Mouse (Mus musculus): ENCODE results near the gene 2010003K11Rik. TPM values are rescaled to one million over a fixed set of nuclear protein-coding genes. Genes with fewer than 3 reads are reported as not detected.

2010003K11Rik gene
- total RNA-seq, 1 experiment from 2014 or later, result not detected

Other genes with a start within 250 kb of the 2010003K11Rik start
- 23.2 and 32.7 TPM in 2 replicates for gene Ssh3, start 229.4 kb downstream of the 2010003K11Rik start, total RNA-seq (2017)
- 6.0 and 6.6 TPM in 2 replicates for gene Ankrd13d, start 215.4 kb downstream of the 2010003K11Rik start, total RNA-seq (2017)
- gene Grk2, start 192.4 kb downstream of the 2010003K11Rik start, total RNA-seq (2017), result 147 and 234 TPM in 2 replicates
- 95.0 and 119 TPM in 2 replicates for gene Kdm2a, start 100.3 kb downstream of the 2010003K11Rik start, total RNA-seq (2017)
- gene Rhod, start 59.2 kb downstream of the 2010003K11Rik start, total RNA-seq (2017), result 2.4 and 2.7 TPM in 2 replicates
- gene Syt12, start 21.1 kb downstream of the 2010003K11Rik start, total RNA-seq (2017), result not detected in 2 replicates
- 1.2 TPM in 2 replicates for gene Pcx, start 11.9 kb upstream of the 2010003K11Rik start, total RNA-seq (2017)
- gene Lrfn4, start 117.1 kb upstream of the 2010003K11Rik start, total RNA-seq (2017), result 4.3 and 4.8 TPM in 2 replicates
- 17.1 and 24.6 TPM in 2 replicates for gene Rce1, start 127.1 kb upstream of the 2010003K11Rik start, total RNA-seq (2017)
- 0.56 and 6.6 TPM in 2 replicates for gene Gm960, start 200.1 kb upstream of the 2010003K11Rik start, total RNA-seq (2017)
- 0.20 and 1.1 TPM in 2 replicates for gene Sptbn2, start 212.6 kb upstream of the 2010003K11Rik start, total RNA-seq (2017)